Mouse (Mus musculus) lung, embryonic 16.5 days (tissue): ENCODE data around the gene Myh13. TPM values are rescaled to one million over a fixed set of nuclear protein-coding genes. Genes with fewer than 3 reads are reported as not detected.
A peak's percentile ranks its signal among the peaks of the same experiment; 100 is the strongest.

Source experiments
- ATAC-seq: fragments of 200-750 bp; cut with Nextera tagmentation; 2 replicates; pipeline ENCODE4 v1.8.0; 2017; ENCODE audit warnings: low read depth, mild to moderate bottlenecking, moderate library complexity
- H3K27ac ChIP-seq: fragments of 300-500 bp; sonication (generic); 2 replicates; pipeline ENCODE4 v1.5.1; 2014; ENCODE audit warnings: mild to moderate bottlenecking, control low read depth, low read length
- H3K27me3 ChIP-seq: fragments of 300-500 bp; sonication (generic); 2 replicates; pipeline ENCODE4 v1.6.1; 2014; ENCODE audit warnings: low read depth, low read length, mixed read lengths; ENCODE audit not compliant: control insufficient read depth, insufficient read depth
- H3K36me3 ChIP-seq: fragments of 300-500 bp; sonication (generic); 2 replicates; pipeline ENCODE4 v1.6.1; 2014; ENCODE audit warnings: low read length; ENCODE audit not compliant: control insufficient read depth, insufficient read depth
- H3K4me1 ChIP-seq: fragments of 300-500 bp; sonication (generic); replicated peaks from 2 replicates; pipeline ENCODE4 v1.6.1; 2014; ENCODE audit warnings: low read length, mixed read lengths; ENCODE audit not compliant: control insufficient read depth, insufficient read depth
- H3K4me2 ChIP-seq: fragments of 300-500 bp; sonication (generic); 2 replicates; pipeline ENCODE4 v1.6.1; 2014; ENCODE audit warnings: low read depth, low read length, control low read depth
- H3K4me3 ChIP-seq: fragments of 300-500 bp; sonication (generic); 2 replicates; pipeline ENCODE4 v1.5.1; 2014; ENCODE audit warnings: mild to moderate bottlenecking, low read length, control low read depth
- H3K9ac ChIP-seq: fragments of 300-500 bp; sonication (generic); 2 replicates; pipeline ENCODE4 v1.6.1; 2014; ENCODE audit warnings: low read length, control low read depth
- H3K9me3 ChIP-seq: fragments of 300-500 bp; sonication (generic); 2 replicates; pipeline ENCODE4 v1.6.1; 2016; ENCODE audit warnings: low read length; ENCODE audit not compliant: control insufficient read depth
- WGBS: fragments of 180-500 bp; shearing (Covaris S2); extraction: QIAGEN DNeasy Blood & Tissue Kit; methylation state at CpG from one replicate; pipeline ENCODE4 v1.1.7; 2014; 5-methylcytosine and 5-hydroxymethylcytosine counted together
- polyA plus RNA-seq: library from polyadenylated mRNA; unstranded; fragments of >200 nt; fragmentation: Nextera tagmentation; extraction: Ambion mirVana; gene quantifications from 2 replicates; pipeline ENCODE4 v1.2.1, GENCODE M21; 2015

Gene Myh13
- polyA plus RNA-seq, 1 experiment from 2014 or later = 0.58 TPM

DNA sequence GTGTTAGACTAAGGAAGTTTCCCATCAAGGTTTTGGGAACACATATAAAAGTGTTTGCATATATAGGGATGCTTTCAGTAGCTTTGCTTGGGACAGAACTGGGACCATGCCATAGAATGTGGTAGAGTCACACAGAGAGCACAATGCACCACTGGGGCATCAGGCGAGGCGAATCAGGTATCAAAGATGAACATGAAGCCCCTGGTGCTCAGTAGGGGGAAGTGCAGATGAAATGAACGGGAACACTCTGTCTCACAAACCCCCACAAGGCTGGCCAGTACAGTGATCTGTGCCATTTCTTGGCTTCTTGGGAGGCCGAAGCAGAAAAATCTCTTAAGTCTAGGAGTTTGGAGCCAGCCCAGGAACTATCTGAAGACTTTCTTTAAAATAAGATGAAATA is 31.6 kb downstream of the Myh13 start:
- WGBS = 47% methylated on average over 4 of the region's 4 CpGs

DNA sequence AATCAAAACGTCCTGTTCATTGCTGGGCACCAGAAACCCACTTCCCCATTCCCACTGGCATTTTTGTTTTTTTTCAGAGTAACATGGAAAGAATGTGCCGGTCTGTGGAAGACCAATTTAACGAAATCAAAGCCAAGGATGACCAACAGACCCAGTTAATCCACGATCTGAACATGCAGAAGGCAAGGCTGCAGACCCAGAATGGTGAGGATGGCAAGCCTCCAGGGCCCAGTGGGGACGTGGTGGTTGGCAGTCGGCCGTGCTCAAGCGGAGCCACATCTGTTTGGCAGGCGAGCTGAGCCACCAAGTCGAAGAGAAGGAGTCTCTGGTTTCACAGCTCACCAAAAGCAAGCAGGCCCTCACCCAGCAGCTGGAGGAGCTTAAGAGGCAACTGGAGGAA is 36.6 kb downstream of the Myh13 start:
- no peak for ATAC-seq
- WGBS = 66% methylated on average over 10 of the region's 10 CpGs

More for the DNA sequence above, 31.6 kb downstream of the Myh13 start:
- Histone ChIP-seq H3K4me3 (no peak overlapping the region), H3K27ac (no peak overlapping the region), H3K4me2 (no peak overlapping the region), H3K36me3 (no peaks in the 10 kb centered on the region), H3K4me1 (no peaks in the 10 kb centered on the region), H3K9me3 (no peaks in the 10 kb centered on the region), H3K27me3 (no peaks in the 10 kb centered on the region), H3K9ac (no peak overlapping the region)
- ATAC-seq = no peak

DNA sequence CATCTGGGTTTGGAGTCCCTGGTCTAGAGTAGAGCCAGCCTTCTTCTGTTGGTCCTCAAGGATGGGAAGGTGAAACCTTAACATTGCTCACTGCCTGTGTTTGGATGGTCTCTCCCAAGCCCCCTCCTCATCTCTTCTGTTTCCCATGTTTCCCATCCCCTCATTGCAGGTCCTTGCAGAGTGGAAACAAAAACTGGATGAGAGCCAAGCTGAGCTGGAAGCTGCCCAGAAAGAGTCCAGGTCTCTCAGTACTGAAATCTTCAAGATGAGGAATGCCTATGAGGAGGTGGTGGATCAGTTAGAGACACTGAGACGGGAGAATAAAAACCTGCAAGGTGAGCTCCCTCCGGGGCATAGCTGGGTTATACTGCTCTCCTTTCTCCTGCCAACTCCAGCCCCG is 40.8 kb downstream of the Myh13 start:
- WGBS = 48% methylated on average over 3 of the region's 3 CpGs
- H3K27ac ChIP-seq = no peak overlapping the region
- no peak overlapping the region for H3K4me3 ChIP-seq
- no peak overlapping the region for H3K4me2 ChIP-seq
- no peaks in the 10 kb centered on the region for H3K36me3 ChIP-seq
- no peak overlapping the region for H3K9ac ChIP-seq
- no peak for ATAC-seq
- no peaks in the 10 kb centered on the region for H3K27me3 ChIP-seq
- no peaks in the 10 kb centered on the region; the same call in 1 of the 2 replicates for H3K4me1 ChIP-seq
- no peaks in the 10 kb centered on the region for H3K9me3 ChIP-seq

More for the DNA sequence above, 36.6 kb downstream of the Myh13 start:
- no peaks in the 10 kb centered on the region for H3K36me3 ChIP-seq
- H3K9me3 ChIP-seq = no peaks in the 10 kb centered on the region
- H3K9ac ChIP-seq = no peak overlapping the region
- H3K4me2 ChIP-seq = no peak overlapping the region
- no peaks in the 10 kb centered on the region for H3K4me1 ChIP-seq
- H3K27me3 ChIP-seq = no peaks in the 10 kb centered on the region
- H3K4me3 ChIP-seq = no peak overlapping the region
- no peak overlapping the region for H3K27ac ChIP-seq

DNA sequence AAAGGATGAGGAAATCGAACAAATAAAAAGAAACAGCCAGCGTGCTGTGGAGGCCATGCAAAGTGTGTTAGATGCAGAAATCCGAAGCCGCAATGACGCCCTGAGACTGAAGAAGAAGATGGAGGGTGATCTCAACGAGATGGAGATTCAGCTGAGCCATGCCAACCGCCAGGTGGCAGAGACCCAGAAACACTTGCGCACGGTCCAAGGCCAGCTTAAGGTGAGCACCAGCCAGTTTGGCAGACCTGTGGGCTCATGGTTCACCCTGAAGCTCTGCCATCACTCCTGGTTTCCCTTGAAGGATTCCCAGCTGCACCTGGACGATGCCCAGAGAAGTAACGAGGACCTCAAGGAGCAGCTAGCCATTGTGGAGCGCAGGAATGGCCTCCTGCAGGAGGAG is 43.1 kb downstream of the Myh13 start:
- Histone ChIP-seq H3K36me3 (no peaks in the 10 kb centered on the region), H3K4me3 (no peak overlapping the region), H3K9me3 (no peaks in the 10 kb centered on the region), H3K4me2 (no peak overlapping the region), H3K27me3 (no peaks in the 10 kb centered on the region), H3K4me1 (no peaks in the 10 kb centered on the region; the same call in 1 of the 2 replicates), H3K9ac (no peak overlapping the region), H3K27ac (no peak overlapping the region)
- WGBS = 81% methylated on average over 12 of the region's 12 CpGs
- 0 out of 2 replicates have a peak, but pooled peaks have one; percentile 4 for ATAC-seq

DNA sequence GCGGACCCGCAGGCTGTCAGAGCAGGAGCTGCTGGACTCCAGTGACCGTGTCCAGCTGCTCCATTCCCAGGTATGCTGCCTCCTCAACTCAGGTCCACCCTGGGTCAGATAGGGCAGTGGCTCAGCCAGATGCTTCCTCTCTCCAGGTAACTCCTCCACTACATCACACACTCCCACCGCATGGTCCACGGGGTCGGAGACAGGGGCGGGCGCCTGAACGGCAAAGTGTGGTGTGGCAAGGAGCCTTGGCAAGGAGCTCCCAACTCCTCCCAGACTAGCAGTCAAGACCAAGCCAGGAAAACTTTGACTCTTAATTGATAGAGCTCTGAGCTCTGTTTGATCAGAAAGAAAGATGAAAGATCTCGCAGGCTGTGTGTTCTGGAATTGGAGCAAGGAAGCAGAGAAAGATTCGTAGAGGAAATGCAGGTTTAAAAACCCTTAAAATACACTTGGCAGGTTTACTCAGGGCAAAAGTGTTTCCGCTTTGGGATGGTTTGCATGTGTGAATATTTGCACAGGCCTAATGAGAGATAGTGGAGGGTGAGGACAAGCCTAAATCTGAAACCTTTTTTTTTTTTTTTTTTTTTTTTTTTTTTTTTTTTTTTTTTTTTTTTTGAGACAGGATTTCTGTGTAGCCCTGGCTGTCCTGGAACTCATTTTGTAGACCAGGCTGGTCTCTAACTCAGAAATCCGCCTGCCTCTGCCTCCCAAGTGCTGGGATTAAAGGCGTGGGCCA is 43.7 kb downstream of the Myh13 start:
- 54% methylated on average over 14 of the region's 14 CpGs for WGBS
- no peak overlapping the region for H3K27ac ChIP-seq
- no peaks in the 10 kb centered on the region for H3K9me3 ChIP-seq
- no peaks in the 10 kb centered on the region for H3K36me3 ChIP-seq
- H3K9ac ChIP-seq = no peak overlapping the region
- H3K4me1 ChIP-seq = no peaks in the 10 kb centered on the region; the same call in 1 of the 2 replicates
- H3K4me3 ChIP-seq = no peak overlapping the region
- peak; percentile 57; the same call in 1 of the 2 replicates for ATAC-seq
- no peaks in the 10 kb centered on the region for H3K27me3 ChIP-seq
- H3K4me2 ChIP-seq = no peak overlapping the region

DNA sequence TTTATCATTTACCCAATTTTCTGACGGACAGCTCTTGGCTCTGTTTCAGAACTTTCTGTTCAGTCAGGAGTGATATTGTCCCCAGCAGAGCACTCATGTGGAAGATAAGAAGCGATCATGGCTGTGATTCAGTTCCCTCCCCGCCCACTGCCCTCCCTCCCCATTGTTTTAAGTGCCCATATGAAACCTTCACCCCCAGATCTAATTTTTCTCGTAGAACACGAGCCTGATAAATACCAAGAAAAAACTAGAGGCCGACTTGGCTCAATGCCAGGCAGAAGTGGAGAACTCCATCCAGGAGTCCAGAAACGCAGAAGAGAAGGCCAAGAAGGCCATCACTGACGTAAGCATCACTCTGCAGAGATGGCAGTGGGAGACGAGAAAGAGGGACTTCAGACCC is 45.5 kb downstream of the Myh13 start:
- ATAC-seq = no peak
- Histone ChIP-seq H3K9ac (no peak overlapping the region), H3K4me3 (no peak overlapping the region), H3K27ac (no peak overlapping the region), H3K4me2 (no peak overlapping the region), H3K4me1 (no peaks in the 10 kb centered on the region; the same call in 1 of the 2 replicates), H3K36me3 (no peaks in the 10 kb centered on the region), H3K9me3 (no peaks in the 10 kb centered on the region), H3K27me3 (no peaks in the 10 kb centered on the region)
- 24% methylated on average over 9 of the region's 9 CpGs for WGBS

DNA sequence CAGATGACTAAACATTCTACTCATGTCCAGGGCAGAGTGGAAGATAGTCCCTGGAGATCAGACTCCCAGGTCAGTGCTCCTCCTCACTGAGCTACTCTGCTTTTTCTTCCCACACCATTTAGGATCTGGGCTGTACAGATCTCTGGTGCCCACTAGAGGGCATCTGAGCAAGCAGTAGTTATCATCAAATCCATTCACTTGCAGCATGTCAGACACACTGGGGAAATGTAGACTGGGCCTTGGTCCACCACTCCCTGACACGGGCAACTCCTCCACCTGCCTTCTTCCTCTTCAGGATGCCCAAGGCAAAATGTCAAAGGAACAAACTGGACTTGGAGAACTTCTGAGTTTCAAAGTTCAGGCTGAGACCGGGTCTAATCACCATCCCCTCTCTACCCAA is 51.9 kb downstream of the Myh13 start:
- no peaks in the 10 kb centered on the region for H3K27me3 ChIP-seq
- no peaks in the 10 kb centered on the region for H3K4me1 ChIP-seq
- H3K4me2 ChIP-seq = no peak overlapping the region

DNA sequence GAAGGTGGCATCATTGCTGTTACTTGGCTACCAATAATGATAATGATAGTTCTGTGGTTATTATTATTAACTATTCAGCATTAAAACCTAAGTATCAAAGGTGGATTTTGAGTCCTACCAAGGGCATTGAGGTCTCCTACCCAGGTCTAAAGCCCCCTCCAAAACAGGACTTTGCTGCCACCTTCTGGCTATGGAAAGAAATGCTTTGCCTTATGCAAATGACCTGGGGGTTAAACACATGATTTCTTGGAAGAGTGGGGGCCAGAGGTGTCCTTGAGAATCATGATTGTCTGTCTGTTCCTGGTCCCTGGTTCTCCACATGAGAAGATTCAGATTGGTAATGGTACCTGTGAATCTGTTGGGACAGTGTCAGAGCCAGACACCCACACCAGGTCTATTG is 54.9 kb downstream of the Myh13 start:
- H3K9me3 ChIP-seq = no peaks in the 10 kb centered on the region
- peaks cover 9% of the 10 kb centered on the region; the same call in 1 of the 2 replicates for H3K4me1 ChIP-seq
- H3K27me3 ChIP-seq = no peaks in the 10 kb centered on the region
- H3K36me3 ChIP-seq = no peaks in the 10 kb centered on the region
- H3K4me3 ChIP-seq = no peak overlapping the region
- ATAC-seq = no peak
- H3K4me2 ChIP-seq = no peak overlapping the region
- no peak overlapping the region for H3K9ac ChIP-seq
- no peak overlapping the region for H3K27ac ChIP-seq

More for the DNA sequence above, 51.9 kb downstream of the Myh13 start:
- Histone ChIP-seq H3K27ac (no peak overlapping the region), H3K9me3 (no peaks in the 10 kb centered on the region), H3K36me3 (no peaks in the 10 kb centered on the region), H3K9ac (no peak overlapping the region), H3K4me3 (no peak overlapping the region)
- no peak for ATAC-seq
- 45% methylated on average over 2 of the region's 2 CpGs for WGBS

DNA sequence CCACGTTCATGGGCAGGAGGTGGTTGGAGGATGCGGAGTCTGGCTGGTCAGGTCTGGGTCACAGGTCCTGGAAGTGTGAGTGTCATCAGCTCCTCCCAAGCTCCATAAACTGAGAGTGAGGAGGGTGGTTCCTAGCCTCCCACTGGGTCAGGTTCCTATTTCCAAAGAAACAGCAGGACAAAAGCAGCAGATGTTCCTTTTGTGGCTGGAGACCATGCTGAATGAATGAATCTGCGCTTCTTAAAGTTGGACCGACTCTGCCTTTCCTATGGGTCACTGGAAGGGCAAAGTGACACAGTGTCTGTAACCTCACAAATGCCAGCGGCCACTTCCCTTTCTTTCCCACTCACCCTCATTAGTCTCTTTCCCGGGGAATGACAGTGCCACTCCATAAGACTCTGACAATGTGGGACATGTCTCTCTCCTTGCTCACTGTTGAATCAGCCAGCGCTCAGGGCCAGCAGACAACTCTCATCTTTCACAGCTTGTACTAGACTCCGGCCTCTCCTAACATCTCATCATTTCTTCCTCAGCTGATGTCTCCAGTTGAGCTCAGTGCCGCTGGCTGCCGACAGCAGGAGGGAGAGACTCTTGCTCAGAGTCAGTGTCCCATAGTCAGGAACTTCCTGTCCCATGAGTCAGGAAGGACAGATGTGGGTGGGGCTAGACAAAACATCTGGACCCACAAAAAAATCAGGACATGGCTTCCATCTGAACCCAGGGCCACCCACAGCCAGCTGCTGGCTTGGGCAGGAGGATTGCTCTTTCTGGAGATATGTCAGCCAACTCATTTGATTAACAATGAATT is 58.4 kb downstream of the Myh13 start:
- no peak overlapping the region for H3K4me3 ChIP-seq
- H3K9me3 ChIP-seq = no peaks in the 10 kb centered on the region
- peak overlapping the region; percentile 61 for H3K27ac ChIP-seq
- 26% methylated on average over 10 of the region's 10 CpGs for WGBS
- no peaks in the 10 kb centered on the region for H3K27me3 ChIP-seq
- no peaks in the 10 kb centered on the region for H3K36me3 ChIP-seq
- ATAC-seq = peak; percentile 96
- peak overlapping the region; percentile 20; the same call in 1 of the 2 replicates for H3K4me2 ChIP-seq
- H3K9ac ChIP-seq = no peak overlapping the region
- H3K4me1 ChIP-seq = peaks cover 9% of the 10 kb centered on the region; the same call in 1 of the 2 replicates
